Mouse (Mus musculus): Measurements from ENCODE around the gene Tmem150b. TPM values are rescaled to one million over a fixed set of nuclear protein-coding genes. Genes with fewer than 3 reads are reported as not detected.

Gene Tmem150b
- polyA plus RNA-seq, 2 experiments, result 0.18 to 0.31 TPM

DNA sequence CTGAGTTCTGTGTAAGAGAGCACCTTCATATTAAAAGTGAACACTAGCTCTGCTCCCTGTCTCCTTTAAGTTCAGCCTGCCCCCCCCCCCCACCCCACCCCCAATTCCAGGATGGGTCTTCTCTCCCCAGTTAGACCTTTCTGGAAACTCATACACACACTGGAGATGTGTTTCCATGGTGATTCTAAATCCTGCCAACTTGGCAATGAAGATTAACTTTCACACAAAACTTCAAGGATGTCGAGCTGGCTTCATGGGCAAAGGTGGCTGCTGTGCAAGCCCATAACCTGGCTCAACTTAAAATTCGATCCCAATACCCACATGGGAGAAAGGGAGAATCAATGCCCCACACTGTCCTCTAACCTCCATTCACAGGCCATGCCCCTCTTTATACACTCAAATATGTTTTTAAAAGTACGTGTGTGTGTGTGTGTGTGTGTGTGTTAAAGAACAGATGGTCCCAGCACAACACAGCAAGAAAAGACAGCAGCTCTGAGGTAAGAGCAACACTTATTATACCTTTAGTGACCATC is 65.1 kb downstream of the Tmem150b start:
- no peaks in the 10 kb centered on the region for H3K9me3 ChIP-seq (ENCODE audit: control insufficient read depth, low read length)
- H3K4me3 ChIP-seq (ENCODE audit: insufficient read depth in 1 of 2, low read depth in 2 of 2, low read length in 2 of 2), result peak overlapping the region in 1 of 2 experiments; percentile 99; a peak in 2 of 4 replicates
- no peak for TF ChIP-seq EP300 (IDR thresholded peaks at IDR 0.05; ENCODE audit: low read depth)
- no peak for TF ChIP-seq CTCF (IDR thresholded peaks at IDR 0.05; ENCODE audit: low read depth)
- H3K4me1 ChIP-seq (replicated peaks; ENCODE audit: control insufficient read depth in 2 of 2, insufficient read depth in 2 of 2, low read length in 1 of 2), result peaks cover 24 to 27% of the 10 kb centered on the region in 2 experiments
- H3K36me3 ChIP-seq (replicated peaks; ENCODE audit: control insufficient read depth, insufficient read depth, low read depth), result no peaks in the 10 kb centered on the region; the same call in 1 of the 2 replicates
- H3K4me2 ChIP-seq (ENCODE audit: low read depth), result peak overlapping the region; percentile 99
- H3K9ac ChIP-seq (replicated peaks), result peak overlapping the region; percentile 85
- no peak for ATAC-seq (ENCODE audit: insufficient read depth)
- H3K27me3 ChIP-seq (ENCODE audit: control insufficient read depth, insufficient read depth, low read length), result no peaks in the 10 kb centered on the region
- peak overlapping the region; percentile 89 for H3K27ac ChIP-seq
- WGBS (ENCODE audit: insufficient replicate concordance), result 70% methylated on average over 3 of the region's 3 CpGs
- DNase-seq (ENCODE audit: low read depth in 3 of 3, low spot score in 3 of 3), result no peak

DNA sequence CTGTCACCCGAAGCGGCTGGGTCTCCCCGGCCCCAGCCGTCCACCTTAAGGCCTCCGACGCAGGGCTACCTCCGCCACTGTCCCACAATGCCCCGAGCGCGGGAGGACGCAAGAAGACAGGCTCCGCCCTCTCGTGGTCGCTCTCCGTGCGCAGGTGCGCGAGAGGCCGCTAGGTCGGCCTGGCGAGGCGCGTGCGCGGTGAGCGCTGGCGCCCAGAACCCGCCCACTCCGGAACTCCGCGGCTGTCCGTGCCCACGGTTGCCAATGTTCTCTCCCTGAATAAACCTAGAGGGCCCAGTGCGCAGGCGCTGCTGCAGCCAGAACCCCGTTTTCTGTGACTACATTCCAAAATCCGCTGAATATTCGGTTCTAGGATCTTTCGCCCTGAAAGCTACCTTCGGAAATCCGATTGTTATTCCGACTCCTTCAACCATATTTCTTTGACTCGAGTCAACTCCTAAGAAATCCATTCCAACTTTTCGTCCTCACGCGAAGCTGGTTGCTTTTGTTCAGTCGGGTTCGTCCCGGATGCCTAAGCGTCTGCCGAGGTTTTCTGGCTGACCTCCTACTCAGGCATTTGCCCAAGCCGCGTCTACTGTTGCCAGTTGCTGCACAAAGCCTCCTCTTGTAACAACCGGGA is 66.0 kb downstream of the Tmem150b start, which contains the start of gene Ppp6r1:
Ppp6r1 (minus strand) TSS at position 108 of the 640 bp plus-strand sequence.
- TF ChIP-seq EP300 (IDR thresholded peaks at IDR 0.05; ENCODE audit: low read depth) (peak; percentile 13; the same call in 1 of the 2 replicates), CTCF (IDR thresholded peaks at IDR 0.05; ENCODE audit: low read depth) (peak; percentile 70)

DNA sequence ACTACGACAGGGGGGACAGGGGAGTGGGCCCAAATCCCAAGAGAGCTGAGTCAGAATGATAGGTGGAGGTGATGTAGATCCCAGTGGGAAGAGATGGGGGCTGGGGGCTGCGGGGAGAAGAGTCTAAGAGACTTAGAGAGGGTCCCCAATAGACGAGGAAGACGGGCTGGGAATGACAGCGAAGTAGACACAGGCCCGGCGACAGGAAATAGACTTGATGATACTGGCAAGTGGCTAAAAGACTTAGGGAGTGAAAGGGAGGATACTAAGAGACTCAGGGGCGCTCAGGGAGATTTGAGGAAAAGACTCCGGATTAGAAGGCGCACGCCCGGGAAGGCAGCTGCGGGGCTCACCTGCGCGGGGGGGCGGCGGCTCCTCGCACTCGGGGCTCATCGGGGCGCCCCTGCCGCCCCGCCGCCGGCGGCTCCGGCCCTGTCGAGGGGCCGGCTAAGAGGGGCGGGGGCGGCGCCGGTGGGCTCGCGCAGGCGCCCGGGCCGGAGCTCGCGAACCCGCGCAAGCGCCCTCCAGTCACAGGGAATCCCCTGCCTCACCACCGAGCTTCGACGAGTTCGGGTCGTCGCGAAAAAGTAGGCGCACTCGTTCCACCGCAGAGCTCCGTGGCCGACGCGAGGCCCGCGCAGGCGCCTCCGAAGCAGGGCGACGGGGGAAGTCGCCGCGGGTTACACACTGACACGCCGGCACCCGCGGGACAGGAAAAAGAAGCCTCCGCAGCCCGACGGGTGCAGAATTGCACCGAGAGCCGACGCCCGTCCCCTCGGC is 66.7 kb downstream of the Tmem150b start:
- ATAC-seq (ENCODE audit: insufficient read depth), result peak; percentile 55
- WGBS (ENCODE audit: insufficient replicate concordance), result under 1% methylated on average over 74 of the region's 78 CpGs
- Histone ChIP-seq H3K9me3 (ENCODE audit: control insufficient read depth, low read length) (no peaks in the 10 kb centered on the region), H3K27ac (peak overlapping the region; percentile 72), H3K27me3 (ENCODE audit: control insufficient read depth, insufficient read depth, low read length) (no peaks in the 10 kb centered on the region), H3K9ac (replicated peaks) (peak overlapping the region; percentile 94), H3K36me3 (replicated peaks; ENCODE audit: control insufficient read depth, insufficient read depth, low read depth) (peaks cover 4% of the 10 kb centered on the region), H3K4me2 (ENCODE audit: low read depth) (peak overlapping the region; percentile 99), H3K4me1 (replicated peaks; ENCODE audit: control insufficient read depth in 2 of 2, insufficient read depth in 2 of 2, low read length in 1 of 2) (peaks cover 33 to 34% of the 10 kb centered on the region in 2 experiments), H3K4me3 (ENCODE audit: insufficient read depth in 1 of 2, low read depth in 2 of 2, low read length in 2 of 2) (peak overlapping the region; percentile 73 to 99)
- no peak for TF ChIP-seq EP300 (IDR thresholded peaks at IDR 0.05; ENCODE audit: low read depth)
- no peak for TF ChIP-seq CTCF (IDR thresholded peaks at IDR 0.05; ENCODE audit: low read depth)
- DNase-seq (ENCODE audit: low read depth in 3 of 3, low spot score in 3 of 3), result no peak

More for the DNA sequence above, 66.0 kb downstream of the Tmem150b start, which contains the start of gene Ppp6r1:
- Histone ChIP-seq H3K4me2 (ENCODE audit: low read depth) (peak within 1 kb of the TSS; percentile 99), H3K9me3 (ENCODE audit: control insufficient read depth, low read length) (no peaks in the 10 kb centered on the region), H3K4me3 (ENCODE audit: insufficient read depth in 1 of 2, low read depth in 2 of 2, low read length in 2 of 2) (peak within 1 kb of the TSS; percentile 75 to 99), H3K27ac (peak within 1 kb of the TSS; percentile 89), H3K36me3 (replicated peaks; ENCODE audit: control insufficient read depth, insufficient read depth, low read depth) (no peaks in the 10 kb centered on the region; the same call in 1 of the 2 replicates), H3K27me3 (ENCODE audit: control insufficient read depth, insufficient read depth, low read length) (no peaks in the 10 kb centered on the region), H3K4me1 (replicated peaks; ENCODE audit: control insufficient read depth in 2 of 2, insufficient read depth in 2 of 2, low read length in 1 of 2) (peaks cover 30 to 33% of the 10 kb centered on the region in 2 experiments), H3K9ac (replicated peaks) (peak within 1 kb of the TSS; percentile 94)
- WGBS (ENCODE audit: insufficient replicate concordance), result under 1% methylated on average over 54 of the region's 54 CpGs
- DNase-seq (ENCODE audit: low read depth in 3 of 3, low spot score in 3 of 3), result peak; percentile 93 to 95 (median 94)
- ATAC-seq (ENCODE audit: insufficient read depth), result peak; percentile 95

DNA sequence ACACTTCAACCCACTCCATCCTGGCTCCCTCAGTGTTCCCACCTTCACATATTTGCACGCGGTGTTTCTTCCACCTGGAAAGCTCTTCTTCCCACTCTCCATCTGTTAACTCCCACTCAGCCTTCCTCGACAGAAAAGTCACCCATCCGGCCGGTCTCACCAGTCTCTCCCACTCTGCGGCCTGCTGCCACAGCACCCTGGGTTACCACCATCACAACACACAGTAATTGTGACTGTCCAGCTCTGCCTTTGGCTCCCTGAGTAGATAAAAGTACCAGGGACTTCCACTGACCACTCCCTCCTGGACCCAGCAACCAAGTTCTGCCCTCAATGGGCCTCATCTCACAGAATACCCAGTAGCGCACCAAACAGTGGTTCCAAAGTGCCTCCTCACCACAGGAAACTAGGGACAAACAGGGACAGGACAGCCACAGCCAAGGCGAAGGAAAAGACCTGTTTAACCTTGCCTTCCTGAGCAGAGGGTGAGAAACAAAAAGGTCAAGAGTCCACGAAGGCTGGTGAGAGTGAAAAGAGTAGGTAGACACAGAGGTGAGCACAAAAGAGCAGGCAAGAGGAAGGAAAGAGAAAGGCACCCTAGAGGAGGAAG is 67.4 kb downstream of the Tmem150b start:
- Histone ChIP-seq H3K4me2 (ENCODE audit: low read depth) (peak overlapping the region; percentile 99), H3K4me1 (replicated peaks; ENCODE audit: control insufficient read depth in 2 of 2, insufficient read depth in 2 of 2, low read length in 1 of 2) (peaks cover 33 to 35% of the 10 kb centered on the region in 2 experiments), H3K9ac (replicated peaks) (peak overlapping the region; percentile 94), H3K36me3 (replicated peaks; ENCODE audit: control insufficient read depth, insufficient read depth, low read depth) (peaks cover 8% of the 10 kb centered on the region), H3K27me3 (ENCODE audit: control insufficient read depth, insufficient read depth, low read length) (no peaks in the 10 kb centered on the region), H3K9me3 (ENCODE audit: control insufficient read depth, low read length) (no peaks in the 10 kb centered on the region), H3K27ac (peak overlapping the region; percentile 72), H3K4me3 (ENCODE audit: insufficient read depth in 1 of 2, low read depth in 2 of 2, low read length in 2 of 2) (peak overlapping the region; percentile 73 to 99)
- ATAC-seq (ENCODE audit: insufficient read depth) (no peak), DNase-seq (ENCODE audit: low read depth in 3 of 3, low spot score in 3 of 3) (no peak)
- no peak for TF ChIP-seq CTCF (IDR thresholded peaks at IDR 0.05; ENCODE audit: low read depth)
- no peak for TF ChIP-seq EP300 (IDR thresholded peaks at IDR 0.05; ENCODE audit: low read depth)
- WGBS (ENCODE audit: insufficient replicate concordance), result 25% methylated on average over 9 of the region's 9 CpGs

Other genes starting within 250 kb of the Tmem150b start
- 16.2 and 22.2 TPM in 2 replicates for gene Ppp1r12c, start 223.6 kb downstream of the Tmem150b start, polyA plus RNA-seq (2012; rRNA removed)
- 15.6 and 22.2 TPM in 2 replicates for gene Ppp1r12c, start 223.6 kb downstream of the Tmem150b start, polyA plus RNA-seq (2014; fragmentation: Nextera tagmentation; extraction: Ambion mirVana)
- gene Tnnt1, start 208.9 kb downstream of the Tmem150b start, polyA plus RNA-seq (2012; rRNA removed), result 2.0 and 4.0 TPM in 2 replicates
- 2.6 and 3.3 TPM in 2 replicates for gene Tnnt1, start 208.9 kb downstream of the Tmem150b start, polyA plus RNA-seq (2014; fragmentation: Nextera tagmentation; extraction: Ambion mirVana)
- gene Tnni3, start 201.0 kb downstream of the Tmem150b start, polyA plus RNA-seq (2012; rRNA removed), result 0.30 and 0.35 TPM in 2 replicates
- gene Tnni3, start 201.0 kb downstream of the Tmem150b start, polyA plus RNA-seq (2014; fragmentation: Nextera tagmentation; extraction: Ambion mirVana), result 0.45 TPM in 1 of 2 replicates, not detected in the other
- 0.39 and 0.42 TPM in 2 replicates for gene Dnaaf3, start 192.8 kb downstream of the Tmem150b start, polyA plus RNA-seq (2012; rRNA removed)
- 0.09 TPM in 1 of 2 replicates, not detected in the other for gene Dnaaf3, start 192.8 kb downstream of the Tmem150b start, polyA plus RNA-seq (2014; fragmentation: Nextera tagmentation; extraction: Ambion mirVana)
- gene Syt5, start 177.7 kb downstream of the Tmem150b start, polyA plus RNA-seq (2012; rRNA removed), result 0.15 and 0.22 TPM in 2 replicates
- 0.25 and 0.81 TPM in 2 replicates for gene Syt5, start 177.7 kb downstream of the Tmem150b start, polyA plus RNA-seq (2014; fragmentation: Nextera tagmentation; extraction: Ambion mirVana)
- not detected in 2 replicates for gene Ptprh, start 121.2 kb downstream of the Tmem150b start, polyA plus RNA-seq (2012; rRNA removed)
- gene Ptprh, start 121.2 kb downstream of the Tmem150b start, polyA plus RNA-seq (2014; fragmentation: Nextera tagmentation; extraction: Ambion mirVana), result not detected in 2 replicates
- 36.4 and 51.0 TPM in 2 replicates for gene Tmem86b, start 93.8 kb downstream of the Tmem150b start, polyA plus RNA-seq (2012; rRNA removed)
- 30.5 and 32.9 TPM in 2 replicates for gene Tmem86b, start 93.8 kb downstream of the Tmem150b start, polyA plus RNA-seq (2014; fragmentation: Nextera tagmentation; extraction: Ambion mirVana)
- gene Ppp6r1, start 66.2 kb downstream of the Tmem150b start, polyA plus RNA-seq (2012; rRNA removed), result 30.8 and 33.6 TPM in 2 replicates
- 4.3 and 5.1 TPM in 2 replicates for gene Ppp6r1, start 66.2 kb downstream of the Tmem150b start, polyA plus RNA-seq (2014; fragmentation: Nextera tagmentation; extraction: Ambion mirVana)
- gene Hspbp1, start 40.2 kb downstream of the Tmem150b start, polyA plus RNA-seq (2012; rRNA removed), result 28.2 and 38.5 TPM in 2 replicates
- 56.7 and 60.6 TPM in 2 replicates for gene Hspbp1, start 40.2 kb downstream of the Tmem150b start, polyA plus RNA-seq (2014; fragmentation: Nextera tagmentation; extraction: Ambion mirVana)
- gene Brsk1, start 34.6 kb downstream of the Tmem150b start, polyA plus RNA-seq (2012; rRNA removed), result 0.39 and 0.54 TPM in 2 replicates
- not detected in 2 replicates for gene Brsk1, start 34.6 kb downstream of the Tmem150b start, polyA plus RNA-seq (2014; fragmentation: Nextera tagmentation; extraction: Ambion mirVana)
- 75.7 and 78.7 TPM in 2 replicates for gene Kmt5c, start 14.9 kb upstream of the Tmem150b start, polyA plus RNA-seq (2012; rRNA removed)
- gene Kmt5c, start 14.9 kb upstream of the Tmem150b start, polyA plus RNA-seq (2014; fragmentation: Nextera tagmentation; extraction: Ambion mirVana), result 37.8 and 44.7 TPM in 2 replicates
- gene Cox6b2, start 27.8 kb upstream of the Tmem150b start, polyA plus RNA-seq (2012; rRNA removed), result 111 and 119 TPM in 2 replicates
- gene Cox6b2, start 27.8 kb upstream of the Tmem150b start, polyA plus RNA-seq (2014; fragmentation: Nextera tagmentation; extraction: Ambion mirVana), result 81.9 and 88.1 TPM in 2 replicates
- gene Fam71e2, start 46.1 kb upstream of the Tmem150b start, polyA plus RNA-seq (2012; rRNA removed), result not detected in 2 replicates
- gene Fam71e2, start 46.1 kb upstream of the Tmem150b start, polyA plus RNA-seq (2014; fragmentation: Nextera tagmentation; extraction: Ambion mirVana), result not detected in 2 replicates
- 0.03 and 0.09 TPM in 2 replicates for gene Il11, start 57.6 kb upstream of the Tmem150b start, polyA plus RNA-seq (2012; rRNA removed)
- gene Il11, start 57.6 kb upstream of the Tmem150b start, polyA plus RNA-seq (2014; fragmentation: Nextera tagmentation; extraction: Ambion mirVana), result not detected in 2 replicates
- not detected in 2 replicates for gene Tmem190, start 57.7 kb upstream of the Tmem150b start, polyA plus RNA-seq (2012; rRNA removed)
- not detected in 2 replicates for gene Tmem190, start 57.7 kb upstream of the Tmem150b start, polyA plus RNA-seq (2014; fragmentation: Nextera tagmentation; extraction: Ambion mirVana)
- gene Tmem238, start 64.4 kb upstream of the Tmem150b start, polyA plus RNA-seq (2012; rRNA removed), result 7.5 and 8.2 TPM in 2 replicates
- 5.4 and 5.8 TPM in 2 replicates for gene Tmem238, start 64.4 kb upstream of the Tmem150b start, polyA plus RNA-seq (2014; fragmentation: Nextera tagmentation; extraction: Ambion mirVana)
- gene Rpl28, start 67.6 kb upstream of the Tmem150b start, polyA plus RNA-seq (2012; rRNA removed), result 237 and 307 TPM in 2 replicates
- gene Rpl28, start 67.6 kb upstream of the Tmem150b start, polyA plus RNA-seq (2014; fragmentation: Nextera tagmentation; extraction: Ambion mirVana), result 185 and 186 TPM in 2 replicates
- 186 and 265 TPM in 2 replicates for gene Ube2s, start 87.3 kb upstream of the Tmem150b start, polyA plus RNA-seq (2012; rRNA removed)
- 295 and 316 TPM in 2 replicates for gene Ube2s, start 87.3 kb upstream of the Tmem150b start, polyA plus RNA-seq (2014; fragmentation: Nextera tagmentation; extraction: Ambion mirVana)
- gene Shisa7, start 119.4 kb upstream of the Tmem150b start, polyA plus RNA-seq (2012; rRNA removed), result 0.01 and 0.14 TPM in 2 replicates
- gene Shisa7, start 119.4 kb upstream of the Tmem150b start, polyA plus RNA-seq (2014; fragmentation: Nextera tagmentation; extraction: Ambion mirVana), result not detected in 2 replicates
- gene Isoc2b, start 145.0 kb upstream of the Tmem150b start, polyA plus RNA-seq (2012; rRNA removed), result 1.6 and 2.4 TPM in 2 replicates
- 2.8 and 3.8 TPM in 2 replicates for gene Isoc2b, start 145.0 kb upstream of the Tmem150b start, polyA plus RNA-seq (2014; fragmentation: Nextera tagmentation; extraction: Ambion mirVana)
- 6.6 and 6.7 TPM in 2 replicates for gene Isoc2a, start 151.9 kb upstream of the Tmem150b start, polyA plus RNA-seq (2012; rRNA removed)
- gene Isoc2a, start 151.9 kb upstream of the Tmem150b start, polyA plus RNA-seq (2014; fragmentation: Nextera tagmentation; extraction: Ambion mirVana), result 0.56 and 0.86 TPM in 2 replicates
- 0.02 TPM in 1 of 2 replicates, not detected in the other for gene Gm36210, start 181.3 kb upstream of the Tmem150b start, polyA plus RNA-seq (2012; rRNA removed)
- gene Gm36210, start 181.3 kb upstream of the Tmem150b start, polyA plus RNA-seq (2014; fragmentation: Nextera tagmentation; extraction: Ambion mirVana), result not detected in 2 replicates
- 2.9 and 3.7 TPM in 2 replicates for gene Zfp628, start 190.0 kb upstream of the Tmem150b start, polyA plus RNA-seq (2012; rRNA removed)
- gene Zfp628, start 190.0 kb upstream of the Tmem150b start, polyA plus RNA-seq (2014; fragmentation: Nextera tagmentation; extraction: Ambion mirVana), result 1.5 and 1.6 TPM in 2 replicates
- 0.38 and 0.39 TPM in 2 replicates for gene Nat14, start 196.8 kb upstream of the Tmem150b start, polyA plus RNA-seq (2012; rRNA removed)
- gene Nat14, start 196.8 kb upstream of the Tmem150b start, polyA plus RNA-seq (2014; fragmentation: Nextera tagmentation; extraction: Ambion mirVana), result 0.10 and 0.11 TPM in 2 replicates
- gene Ssc5d, start 200.5 kb upstream of the Tmem150b start, polyA plus RNA-seq (2012; rRNA removed), result 0.12 and 0.14 TPM in 2 replicates
- 0.03 and 0.09 TPM in 2 replicates for gene Ssc5d, start 200.5 kb upstream of the Tmem150b start, polyA plus RNA-seq (2014; fragmentation: Nextera tagmentation; extraction: Ambion mirVana)
- gene Sbk2, start 239.2 kb upstream of the Tmem150b start, polyA plus RNA-seq (2012; rRNA removed), result 0.01 and 0.02 TPM in 2 replicates
- gene Sbk2, start 239.2 kb upstream of the Tmem150b start, polyA plus RNA-seq (2014; fragmentation: Nextera tagmentation; extraction: Ambion mirVana), result not detected in 2 replicates
- not detected in 2 replicates for gene Sbk3, start 245.9 kb upstream of the Tmem150b start, polyA plus RNA-seq (2012; rRNA removed)
- gene Sbk3, start 245.9 kb upstream of the Tmem150b start, polyA plus RNA-seq (2014; fragmentation: Nextera tagmentation; extraction: Ambion mirVana), result not detected in 2 replicates